Mouse (Mus musculus) liver, postnatal 0 days (tissue): Measurements from ENCODE around the gene Spint5. TPM values are rescaled to one million over a fixed set of nuclear protein-coding genes. Genes with fewer than 3 reads are reported as not detected.
A peak's percentile ranks its signal among the peaks of the same experiment; 100 is the strongest.

Source experiments
- ATAC-seq: fragments of 200-750 bp; cut with Nextera tagmentation; 2 replicates; pipeline ENCODE4 v1.8.0; 2017; ENCODE audit warnings: mild to moderate bottlenecking, moderate library complexity
- DNase-seq: peaks from one replicate; pipeline ENCODE4 v3.0.0-alpha.2; 2016
- H3K27ac ChIP-seq: fragments of 300-500 bp; sonication (generic); 2 replicates; pipeline ENCODE4 v1.5.1; 2014; ENCODE audit warnings: antibody characterized with exemption, moderate library complexity, mild to moderate bottlenecking, low read depth
- H3K27me3 ChIP-seq: fragments of 300-500 bp; sonication (generic); 2 replicates; pipeline ENCODE4 v1.6.1; 2014; ENCODE audit warnings: low read length, control low read depth, mixed read lengths; ENCODE audit not compliant: insufficient read depth
- H3K36me3 ChIP-seq: fragments of 300-500 bp; sonication (generic); replicated peaks from 2 replicates; pipeline ENCODE4 v1.6.1; 2014; ENCODE audit warnings: mild to moderate bottlenecking, control low read depth, low read length, moderate library complexity, mixed read lengths; ENCODE audit not compliant: insufficient read depth
- H3K4me1 ChIP-seq: fragments of 300-500 bp; sonication (generic); 2 replicates; pipeline ENCODE4 v1.6.1; 2014; ENCODE audit warnings: antibody characterized with exemption, mild to moderate bottlenecking, control low read depth; ENCODE audit not compliant: insufficient read depth
- H3K4me2 ChIP-seq: fragments of 300-500 bp; sonication (generic); 2 replicates; pipeline ENCODE4 v1.6.1; 2014; ENCODE audit warnings: low read depth, mild to moderate bottlenecking, low read length, moderate library complexity, mixed read lengths
- H3K4me3 ChIP-seq: fragments of 300-500 bp; sonication (generic); 2 replicates; pipeline ENCODE4 v1.5.1; 2014; ENCODE audit warnings: low read depth, low read length
- H3K9ac ChIP-seq: fragments of 300-500 bp; sonication (generic); replicated peaks from 2 replicates; pipeline ENCODE4 v1.6.1; 2014; ENCODE audit warnings: mild to moderate bottlenecking, moderate library complexity
- H3K9me3 ChIP-seq: fragments of 300-500 bp; sonication (generic); 2 replicates; pipeline ENCODE4 v1.6.1; 2016; ENCODE audit warnings: mild to moderate bottlenecking, control low read depth, low read length, mixed read lengths
- CTCF ChIP-seq: sonication (generic); IDR thresholded peaks from 2 replicates; pipeline ENCODE4 v1.5.1; 2016; ENCODE audit warnings: antibody characterized with exemption, low read depth
- EP300 ChIP-seq: IDR thresholded peaks from 2 replicates; pipeline ENCODE4 v1.6.1; 2016; ENCODE audit warnings: antibody characterized with exemption, low read depth, mild to moderate bottlenecking
- WGBS: fragments of 180-500 bp; shearing (Covaris S2); extraction: QIAGEN DNeasy Blood & Tissue Kit; methylation state at CpG from one replicate; pipeline ENCODE4 v1.1.7; 2014; ENCODE audit not compliant: insufficient replicate concordance; 5-methylcytosine and 5-hydroxymethylcytosine counted together
- polyA plus RNA-seq: library from polyadenylated mRNA; unstranded; fragments of >200 nt; fragmentation: Nextera tagmentation; extraction: Ambion mirVana; gene quantifications from 2 replicates; pipeline ENCODE4 v1.2.1, GENCODE M21; 2015

Spint5 gene
- polyA plus RNA-seq, 1 experiment from 2014 or later = not detected

GRCm38 (mm10) chr2:164678848-164679625, 36.1 kb upstream of the Spint5 start:
- Histone ChIP-seq H3K9me3 (no peaks in the 10 kb centered on the region), H3K27ac (peak overlapping the region; percentile 62; the same call in 1 of the 2 replicates), H3K9ac (no peak overlapping the region), H3K4me1 (peaks cover 7% of the 10 kb centered on the region), H3K4me2 (peak overlapping the region; percentile 60), H3K27me3 (no peaks in the 10 kb centered on the region), H3K4me3 (peak overlapping the region; percentile 20; the same call in 1 of the 2 replicates), H3K36me3 (no peaks in the 10 kb centered on the region)
- ATAC-seq (peak; percentile 80), DNase-seq (peak; percentile 88)
- WGBS = 18% methylated on average over 19 of the region's 19 CpGs
- TF ChIP-seq CTCF = peak; percentile 87
- no peak for TF ChIP-seq EP300

- no peak overlapping the region for H3K9ac ChIP-seq
- peaks cover 7% of the 10 kb centered on the region for H3K4me1 ChIP-seq
- no peaks in the 10 kb centered on the region for H3K36me3 ChIP-seq
- no peaks in the 10 kb centered on the region for H3K9me3 ChIP-seq
- DNase-seq = peak; percentile 47
- H3K27me3 ChIP-seq = no peaks in the 10 kb centered on the region
- no peak overlapping the region for H3K27ac ChIP-seq
- 13% methylated on average over 3 of the region's 3 CpGs for WGBS
- ATAC-seq = peak; percentile 59
- no peak overlapping the region for H3K4me2 ChIP-seq
- no peak overlapping the region for H3K4me3 ChIP-seq
- no peak for TF ChIP-seq EP300
- TF ChIP-seq CTCF = no peak
Measured at GRCm38 (mm10) chr2:164679906-164680305, 35.2 kb upstream of the Spint5 start.

DNA sequence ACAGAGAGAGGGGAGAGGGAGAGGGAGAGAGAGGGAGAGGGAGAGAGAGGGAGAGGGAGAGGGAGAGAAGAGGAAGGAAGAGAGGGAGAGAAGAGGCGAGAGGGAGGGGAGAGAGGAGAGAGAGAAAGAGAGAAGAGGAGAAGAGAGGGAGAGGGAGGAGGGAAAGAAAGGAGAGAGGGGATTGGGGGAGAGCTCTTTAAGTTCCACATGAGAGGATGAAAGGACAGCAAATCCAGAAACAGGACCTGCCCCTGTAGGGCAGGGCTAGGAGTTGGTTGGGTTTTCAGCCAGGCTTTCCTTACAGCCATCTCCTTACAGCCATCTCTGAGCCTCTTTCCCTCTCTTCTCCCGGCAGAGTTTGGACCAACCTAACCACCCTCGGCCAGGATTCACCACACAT, 30.3 kb upstream of the Spint5 start, which contains the start of gene Wfdc13:
Gene Wfdc13, plus strand, starts transcription at position 301 of the 400 bp plus-strand sequence.
- H3K4me1 ChIP-seq = no peaks in the 10 kb centered on the region
- 52% methylated on average over 3 of the region's 3 CpGs for WGBS
- no peak within 1 kb of the TSS for H3K4me2 ChIP-seq
- no peak within 1 kb of the TSS for H3K27ac ChIP-seq
- no peaks in the 10 kb centered on the region for H3K9me3 ChIP-seq
- no peak within 1 kb of the TSS for H3K9ac ChIP-seq
- no peak within 1 kb of the TSS for H3K4me3 ChIP-seq
- TF ChIP-seq EP300 (no peak), CTCF (no peak)
- no peaks in the 10 kb centered on the region for H3K36me3 ChIP-seq
- DNase-seq = no peak
- no peak for ATAC-seq
- no peaks in the 10 kb centered on the region for H3K27me3 ChIP-seq

- ATAC-seq (no peak), DNase-seq (no peak)
- Histone ChIP-seq H3K4me1 (no peaks in the 10 kb centered on the region), H3K36me3 (no peaks in the 10 kb centered on the region), H3K27ac (no peak within 1 kb of the TSS), H3K9ac (no peak within 1 kb of the TSS), H3K4me2 (no peak within 1 kb of the TSS), H3K27me3 (no peaks in the 10 kb centered on the region), H3K4me3 (no peak within 1 kb of the TSS), H3K9me3 (no peaks in the 10 kb centered on the region)
- TF ChIP-seq EP300 = no peak
- no peak for TF ChIP-seq CTCF
- WGBS = 74% methylated on average over 4 of the region's 4 CpGs
Measured at GRCm38 (mm10) chr2:164698201-164698600, 16.9 kb upstream of the Spint5 start, which contains the start of gene Spint4. Spint4 (plus strand) TSS chr2:164698501.

GRCm38 (mm10) chr2:164700959-164701358, 14.1 kb upstream of the Spint5 start:
- ATAC-seq = no peak
- no peak overlapping the region for H3K9ac ChIP-seq
- H3K27me3 ChIP-seq = no peaks in the 10 kb centered on the region
- DNase-seq = no peak
- WGBS = 69% methylated on average over 5 of the region's 5 CpGs
- no peak overlapping the region for H3K4me3 ChIP-seq
- H3K4me2 ChIP-seq = no peak overlapping the region
- H3K36me3 ChIP-seq = no peaks in the 10 kb centered on the region
- no peaks in the 10 kb centered on the region for H3K4me1 ChIP-seq
- no peak for TF ChIP-seq CTCF
- no peak overlapping the region for H3K27ac ChIP-seq
- H3K9me3 ChIP-seq = no peaks in the 10 kb centered on the region

DNA sequence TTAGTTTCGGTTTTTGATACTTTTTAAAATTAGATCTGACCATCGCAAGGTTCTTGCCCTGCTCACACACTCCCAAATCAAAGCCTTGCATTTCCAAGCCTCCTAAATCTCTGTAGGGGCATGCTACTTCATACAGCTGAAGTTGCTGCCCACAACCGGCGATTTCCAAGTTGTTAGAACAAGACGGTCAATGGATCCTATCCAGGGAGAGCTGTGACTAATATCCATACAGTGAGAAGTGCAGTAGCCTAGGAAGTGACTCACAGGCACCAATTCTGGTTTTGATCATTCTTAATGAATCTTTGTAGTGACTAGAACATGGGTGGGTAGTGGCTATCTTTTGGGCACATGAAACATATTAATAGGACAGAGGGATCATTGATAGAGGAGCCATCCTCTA, 13.3 kb upstream of the Spint5 start:
- ATAC-seq = no peak

More for the DNA sequence above, 13.3 kb upstream of the Spint5 start:
- Histone ChIP-seq H3K27ac (no peak overlapping the region), H3K4me2 (no peak overlapping the region), H3K9ac (no peak overlapping the region), H3K4me1 (no peaks in the 10 kb centered on the region), H3K27me3 (no peaks in the 10 kb centered on the region), H3K9me3 (no peaks in the 10 kb centered on the region), H3K4me3 (no peak overlapping the region), H3K36me3 (no peaks in the 10 kb centered on the region)
- WGBS = 77% methylated on average over 5 of the region's 5 CpGs
- no peak for TF ChIP-seq CTCF
- no peak for TF ChIP-seq EP300
- DNase-seq = no peak
